Comparison of ENCODE assay signal across 20 mouse cellular contexts in the genomic region with DNA sequence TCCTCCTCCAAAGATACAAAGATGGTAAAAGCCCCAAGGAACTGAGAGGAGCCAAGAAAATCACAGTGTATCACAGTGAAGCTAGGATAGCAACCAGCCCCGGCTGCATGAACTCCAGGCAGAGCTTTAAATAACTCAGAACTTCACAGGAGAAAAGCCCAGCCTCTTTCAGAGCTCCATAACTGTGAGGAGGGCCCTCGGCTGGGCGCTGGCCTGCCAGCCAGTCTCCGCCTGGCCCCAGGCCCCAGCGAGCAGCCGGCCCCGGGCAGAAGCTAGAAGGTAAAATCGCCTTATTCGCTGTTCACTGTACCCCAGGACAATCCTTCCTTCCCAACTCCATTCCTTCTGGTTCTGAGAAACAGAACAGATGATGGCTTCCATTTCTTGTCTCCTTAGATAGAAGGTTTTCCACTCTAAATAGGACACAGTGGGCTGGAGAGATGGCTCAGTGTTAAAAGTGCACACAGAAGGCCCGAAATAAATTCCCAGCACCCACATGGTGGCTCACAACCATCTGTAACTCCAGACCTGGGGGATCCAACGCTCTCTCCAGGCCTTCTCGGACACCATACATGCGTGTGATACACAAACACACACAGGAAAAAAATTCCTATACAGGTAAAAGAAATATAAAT. TPM values are rescaled to one million over a fixed set of nuclear protein-coding genes. Genes with fewer than 3 reads are reported as not detected.
DNase-seq lines count a peak whose midpoint lies in the region; ATAC-seq lines count a peak whose summit lies in the region.
"Had no signal": no experiment of that assay in that cellular context is flagged by ENCODE, and none has a peak within 500 bp of the region (broad histone marks: within the 10 kb centered on the region; RNA-seq: fewer than 3 reads in every experiment).

No protein-coding gene starts in this region.

- H3K9me3 ChIP-seq in neural tube, embryonic 15.5 days (replicated peaks), result no peaks in the 10 kb centered on the region
- H3K9me3 ChIP-seq: embryonic facial prominence, embryonic 12.5 days; forebrain, embryonic 10.5 days; midbrain, embryonic 10.5 days; neural tube, embryonic 13.5 days had no signal

- no peak overlapping the region for H3K27ac ChIP-seq in neural tube, embryonic 15.5 days (replicated peaks)
- H3K27ac ChIP-seq: embryonic facial prominence, embryonic 12.5 days; forebrain, embryonic 10.5 days; hindbrain, embryonic 14.5 days; midbrain, embryonic 10.5 days; neural tube, embryonic 13.5 days had no signal

- H3K4me3 ChIP-seq in neural tube, embryonic 15.5 days (replicated peaks), result no peak overlapping the region
- H3K4me3 ChIP-seq: embryonic facial prominence, embryonic 12.5 days; forebrain, embryonic 10.5 days; midbrain, embryonic 10.5 days; neural tube, embryonic 13.5 days had no signal

- H3K27me3 ChIP-seq in neural tube, embryonic 15.5 days (replicated peaks), result no peaks in the 10 kb centered on the region
- H3K27me3 ChIP-seq: embryonic facial prominence, embryonic 12.5 days; neural tube, embryonic 13.5 days had no signal

- H3K36me3 ChIP-seq in neural tube, embryonic 15.5 days, result peaks cover 5% of the 10 kb centered on the region; the same call in 1 of the 2 replicates
- H3K36me3 ChIP-seq: midbrain, embryonic 10.5 days had no signal

- WGBS in neural tube, embryonic 15.5 days, result 76% methylated on average over 13 of the region's 13 CpGs

- ATAC-seq in neural tube, embryonic 15.5 days (ENCODE audit: low FRiP score), result no peak

- peak; percentile 41 to 42 for DNase-seq in heart, adult 18-20 months
- no peak for DNase-seq in heart, postnatal 25 days (ENCODE audit: low spot score)
- peak; percentile 20 for DNase-seq in right cerebral cortex, postnatal 25 days
- no peak for DNase-seq in right cerebral cortex, adult 18-20 months
- peak; percentile 35 to 41 for DNase-seq in heart, postnatal 14 days
- no peak for DNase-seq in adrenal gland, adult (ENCODE audit: inconsistent age in 2 of 2, low spot score in 1 of 2)
- DNase-seq: adrenal gland, postnatal 14 days; cerebellum, adult 2 months; kidney, adult 11 months; kidney, postnatal 14 days; liver; lung, adult 18-20 months had no signal

- intact Hi-C loops in heart, postnatal 25 days (cut with DNase I), result no loop called here
- intact Hi-C loops in heart, postnatal 14 days (cut with DNase I), result no loop called here

- H3K4me2 ChIP-seq in neural tube, embryonic 15.5 days, result no peak overlapping the region
- H3K4me2 ChIP-seq: embryonic facial prominence, embryonic 12.5 days; hindbrain, embryonic 14.5 days; neural tube, embryonic 13.5 days had no signal

- no peak overlapping the region for H3K9ac ChIP-seq in neural tube, embryonic 15.5 days (replicated peaks)
- H3K9ac ChIP-seq: embryonic facial prominence, embryonic 12.5 days; hindbrain, embryonic 14.5 days; neural tube, embryonic 13.5 days had no signal

- peaks cover 14% of the 10 kb centered on the region for H3K4me1 ChIP-seq in neural tube, embryonic 15.5 days

RNA-seq across cellular contexts. Expression of a gene that starts 4.6 kb away (rescaled TPM):
- 10 to 100 TPM; 20.0 to 27.9 TPM for total RNA-seq in heart, adult 18-20 months (2021)
- 10 to 100 TPM; 23.5 to 25.0 TPM for total RNA-seq in heart, postnatal 25 days (2021)
- 10 to 100 TPM; 20.8 to 22.3 TPM for total RNA-seq in heart, postnatal 14 days (2021)
- polyA plus RNA-seq in neural tube, embryonic 15.5 days (2015; fragmentation: Nextera tagmentation; extraction: Ambion mirVana), result 9.4 and 12.0 TPM in 2 replicates

RNA-seq across cellular contexts. Expression of a gene that starts 6.1 kb away (rescaled TPM):
- 100 to 1,000 TPM; 954 to 975 TPM for total RNA-seq in heart, adult 18-20 months (2021)
- 100 to 1,000 TPM; 773 to 825 TPM for total RNA-seq in heart, postnatal 25 days (2021)
- 100 to 1,000 TPM; 516 to 539 TPM for total RNA-seq in heart, postnatal 14 days (2021)
- polyA plus RNA-seq in neural tube, embryonic 15.5 days (2015; fragmentation: Nextera tagmentation; extraction: Ambion mirVana), result 0.75 and 0.79 TPM in 2 replicates
- total RNA-seq: granulocyte monocyte progenitor cell, adult 5-6 weeks had no signal

RNA-seq across cellular contexts. Expression of a gene that starts 37.9 kb away (rescaled TPM):
- under 1 TPM in 1 of 2 experiments, not detected in 1; 0.33 TPM for total RNA-seq in heart, adult 18-20 months (2021)
- total RNA-seq in heart, postnatal 25 days (2021), result under 1 TPM; 0.18 to 0.25 TPM
- total RNA-seq in heart, postnatal 14 days (2021), result under 1 TPM; 0.22 to 0.29 TPM
- polyA plus RNA-seq in neural tube, embryonic 15.5 days (2015; fragmentation: Nextera tagmentation; extraction: Ambion mirVana), result 27.3 and 29.5 TPM in 2 replicates
- total RNA-seq: granulocyte monocyte progenitor cell, adult 5-6 weeks had no signal

RNA-seq across cellular contexts. Expression of a gene that starts 41.4 kb away (rescaled TPM):
- 1 to 10 TPM; 1.7 to 2.3 TPM for total RNA-seq in heart, adult 18-20 months (2021)
- total RNA-seq in heart, postnatal 25 days (2021), result 1 to 10 TPM; 1.8 to 2.0 TPM
- under 1 TPM; 0.90 to 0.96 TPM for total RNA-seq in heart, postnatal 14 days (2021)
- polyA plus RNA-seq in neural tube, embryonic 15.5 days (2015; fragmentation: Nextera tagmentation; extraction: Ambion mirVana), result 48.2 and 58.3 TPM in 2 replicates
- total RNA-seq: granulocyte monocyte progenitor cell, adult 5-6 weeks had no signal

RNA-seq across cellular contexts. Expression of a gene that starts 51.6 kb away (rescaled TPM):
- total RNA-seq in heart, adult 18-20 months (2021), result not detected
- not detected for total RNA-seq in heart, postnatal 25 days (2021)
- total RNA-seq in heart, postnatal 14 days (2021), result not detected
- polyA plus RNA-seq in neural tube, embryonic 15.5 days (2015; fragmentation: Nextera tagmentation; extraction: Ambion mirVana), result not detected in 2 replicates
- total RNA-seq: adrenal gland, postnatal 14 days; granulocyte monocyte progenitor cell, adult 5-6 weeks had no signal
- polyA plus RNA-seq: C2C12; cerebellum, adult 2 months; embryonic facial prominence, embryonic 12.5 days; forebrain, embryonic 10.5 days; hindbrain, embryonic 14.5 days; midbrain, embryonic 10.5 days; neural tube, embryonic 13.5 days had no signal

Comparison
In these comparisons a context has a peak if more than half of its experiments do, and no peak if none do; other contexts are left out.
1. DNase-seq: peak in heart, adult 18-20 months (2 of 2), right cerebral cortex, postnatal 25 days (single experiment) and heart, postnatal 14 days (2 of 2); none in heart, postnatal 25 days (single experiment), right cerebral cortex, adult 18-20 months (single experiment) and adrenal gland, adult (0 of 2).